Mouse (Mus musculus): ENCODE data around the gene Stpg4.

DNA sequence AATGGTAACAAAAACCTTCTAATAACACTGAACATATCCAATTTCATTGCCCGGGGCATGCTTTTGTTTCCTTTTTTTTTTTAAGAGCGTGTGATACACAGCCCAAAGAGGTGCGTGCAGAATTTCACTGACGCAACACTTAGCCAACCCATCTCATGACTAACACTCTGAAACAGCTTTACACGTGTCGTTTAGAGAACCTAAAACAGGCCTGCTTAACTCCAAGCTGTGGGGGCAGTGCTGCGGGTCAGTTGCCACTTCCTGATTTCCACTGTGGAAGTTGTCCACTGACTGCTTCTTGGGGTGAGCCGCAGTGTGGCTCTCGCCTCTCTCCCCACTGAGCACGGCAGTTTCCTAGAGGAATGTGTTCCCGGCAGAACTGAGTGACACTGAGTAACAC, 22.0 kb downstream of the Stpg4 start:
- TF ChIP-seq POLR2A (IDR thresholded peaks at IDR 0.05; ENCODE audit: low read depth, low read length) (no peak), CTCF (conservative IDR thresholded peaks at IDR 0.05; ENCODE audit: insufficient read depth, insufficient read length, low read depth, low read length) (no peak)

All from kidney, adult 2 months (tissue).